Mouse (Mus musculus): ENCODE measurements around the gene Dlst.

The Dlst gene

DNA sequence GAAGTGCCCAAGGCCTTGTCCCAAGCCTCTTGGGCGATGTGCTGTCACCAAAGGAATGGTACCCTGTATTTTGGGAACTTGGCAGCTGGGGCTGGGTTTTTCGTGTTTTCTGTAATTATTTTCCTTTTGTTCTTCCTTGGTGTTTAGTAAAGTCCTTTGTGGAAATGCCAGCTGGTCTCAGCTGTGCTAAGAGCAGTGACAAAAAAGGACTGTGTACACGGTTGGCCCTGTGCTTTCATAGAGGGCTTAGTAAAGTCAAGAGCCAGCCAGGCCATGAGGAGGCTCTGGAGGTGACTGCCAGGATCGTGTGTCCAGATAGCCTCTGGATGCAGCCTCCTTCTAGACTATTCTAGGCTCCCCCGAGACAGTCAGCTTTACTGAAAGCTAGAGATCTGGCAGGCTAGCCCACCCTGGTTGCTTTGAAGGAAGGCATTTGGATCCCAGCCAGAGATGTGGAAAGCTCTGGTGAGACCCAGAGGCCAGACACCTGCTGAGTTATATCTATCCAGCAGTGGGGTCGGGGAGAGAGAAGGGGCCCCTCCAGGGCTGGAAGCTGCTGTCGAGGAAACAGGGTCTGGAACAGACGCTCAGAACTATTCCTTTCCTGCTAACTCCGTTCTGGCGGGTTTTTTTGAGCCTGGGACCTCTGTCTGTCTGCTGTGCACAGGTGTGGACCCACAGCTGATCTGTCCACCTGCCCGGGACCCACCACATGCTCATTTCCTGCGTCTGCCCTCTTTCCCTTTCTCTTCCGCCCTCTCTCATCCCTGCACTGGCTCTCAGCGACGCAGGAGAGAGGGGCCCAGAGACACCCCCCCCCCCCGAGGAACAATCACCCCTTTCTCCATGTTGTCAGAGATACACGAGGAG, 71.1 kb downstream of the Dlst start:
- DNase-seq (ENCODE audit: low read depth in 2 of 2, low spot score in 2 of 2), result no peak

DNA sequence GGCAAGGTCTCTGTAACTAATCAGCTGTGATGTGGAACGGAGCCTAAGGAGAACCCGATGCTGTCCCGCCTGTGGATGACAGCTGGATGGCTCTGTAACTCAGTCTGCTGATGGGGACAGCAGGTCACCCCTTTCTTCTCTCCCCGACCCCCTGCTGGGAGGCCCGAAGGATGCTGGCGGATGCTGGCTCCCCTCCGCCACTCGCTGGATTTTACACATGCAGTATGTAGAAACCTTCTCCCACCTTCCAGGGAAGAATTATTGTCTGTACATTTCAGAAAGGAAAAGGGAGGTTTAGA, 71.7 kb downstream of the Dlst start:
- no peak for DNase-seq (ENCODE audit: low read depth in 2 of 2, low spot score in 2 of 2)

DNA sequence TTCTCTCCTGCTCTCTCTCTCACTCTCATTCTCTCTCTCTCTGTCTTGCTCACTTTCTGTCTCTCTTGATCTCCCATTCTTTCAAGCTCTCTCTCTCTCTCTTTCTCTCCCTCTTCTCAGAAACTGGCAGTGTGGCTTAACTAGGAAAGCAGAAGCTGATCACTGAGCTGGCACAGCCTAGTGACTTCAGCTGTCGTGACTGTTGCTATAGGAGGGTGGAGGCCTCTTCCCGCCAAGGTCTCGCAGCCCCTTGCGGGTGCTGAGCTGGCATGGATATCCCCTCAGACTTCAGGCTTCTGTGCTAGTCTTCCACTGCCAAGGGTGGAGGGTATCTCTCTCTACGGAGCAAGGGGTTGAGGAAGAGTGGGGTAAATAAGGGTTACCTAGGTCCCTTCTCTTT, 72.3 kb downstream of the Dlst start:
- no peak for DNase-seq (ENCODE audit: low read depth in 2 of 2, low spot score in 2 of 2)

DNA sequence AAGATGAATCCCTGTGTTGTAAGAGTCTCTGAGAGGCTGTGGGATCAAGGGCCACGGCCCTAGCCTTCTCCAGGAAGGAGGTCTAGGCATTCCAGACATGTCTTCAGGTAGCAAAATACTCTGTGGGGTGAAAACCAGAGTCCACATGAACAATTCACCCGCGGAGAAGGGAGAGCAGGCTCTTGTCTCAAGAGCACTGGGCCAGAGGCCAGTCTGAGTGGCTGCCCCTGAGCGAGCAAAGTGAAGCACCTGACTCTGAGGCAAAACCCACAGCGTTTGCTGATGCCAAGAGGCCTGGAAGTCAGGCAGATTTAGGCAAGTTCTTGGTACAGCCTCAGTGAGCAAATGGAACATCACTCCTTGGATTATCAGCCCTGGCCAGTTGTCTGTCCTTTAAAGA, 73.5 kb downstream of the Dlst start:
- no peak for DNase-seq (ENCODE audit: low read depth in 2 of 2, low spot score in 2 of 2)
